Mouse (Mus musculus) cerebellum, adult 11-12 months (tissue): ENCODE results near the gene Retreg2.

Source experiments
- DNase-seq: peaks from one replicate; pipeline ENCODE4 v3.0.0; 2022

Gene Retreg2

DNA sequence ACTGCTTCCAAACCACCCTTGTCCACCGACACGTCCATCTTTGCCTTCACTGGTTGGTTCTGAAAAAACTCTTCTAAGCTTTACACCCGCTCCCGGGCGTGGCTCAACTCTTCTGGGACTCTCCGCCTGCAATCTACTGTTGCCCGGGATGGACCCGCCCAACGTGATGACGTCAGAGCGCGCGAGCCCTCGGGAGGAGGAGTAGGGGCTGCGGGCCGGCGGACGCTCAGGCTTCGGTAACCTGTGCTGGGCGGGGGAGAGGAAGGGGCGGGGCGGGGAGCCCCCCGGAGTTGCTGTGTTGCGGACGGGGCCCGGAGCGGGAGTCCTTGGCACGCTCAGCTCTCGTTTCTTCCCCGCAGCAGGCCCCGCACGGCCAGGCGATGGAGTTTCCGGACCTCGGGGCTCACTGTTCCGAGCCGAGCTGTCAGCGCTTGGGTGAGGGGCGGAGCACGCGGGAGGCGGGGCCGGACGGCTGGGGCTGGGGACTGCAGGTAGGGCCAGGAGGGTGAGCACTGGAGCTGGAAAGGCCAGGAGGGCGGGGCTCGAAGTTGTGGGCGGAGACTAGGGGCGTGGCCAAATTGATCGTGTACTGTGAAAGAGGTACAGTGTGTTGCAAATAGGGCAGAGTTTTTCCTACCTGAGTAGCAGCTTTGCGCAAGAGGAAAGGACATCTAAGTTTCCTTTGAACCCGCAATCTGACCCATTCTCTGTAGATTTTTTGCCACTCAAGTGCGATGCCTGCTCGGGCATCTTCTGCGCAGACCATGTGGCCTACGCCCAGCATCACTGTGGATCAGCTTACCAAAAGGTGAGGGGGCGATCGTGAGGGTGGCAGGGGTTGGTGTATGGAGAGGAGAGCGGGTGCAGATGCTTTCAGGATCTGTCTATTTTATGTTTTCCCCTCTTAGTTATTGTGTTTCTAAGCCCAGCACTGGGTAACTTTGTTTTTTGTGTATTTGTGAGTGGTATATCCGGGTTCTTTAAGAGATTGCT lies 26.2 kb downstream of the Retreg2 start, which contains the start of gene Zfand2b:
TSS of gene Zfand2b (plus strand) at position 175 of the 993 bp plus-strand sequence.
- DNase-seq = peak; percentile 96

DNA sequence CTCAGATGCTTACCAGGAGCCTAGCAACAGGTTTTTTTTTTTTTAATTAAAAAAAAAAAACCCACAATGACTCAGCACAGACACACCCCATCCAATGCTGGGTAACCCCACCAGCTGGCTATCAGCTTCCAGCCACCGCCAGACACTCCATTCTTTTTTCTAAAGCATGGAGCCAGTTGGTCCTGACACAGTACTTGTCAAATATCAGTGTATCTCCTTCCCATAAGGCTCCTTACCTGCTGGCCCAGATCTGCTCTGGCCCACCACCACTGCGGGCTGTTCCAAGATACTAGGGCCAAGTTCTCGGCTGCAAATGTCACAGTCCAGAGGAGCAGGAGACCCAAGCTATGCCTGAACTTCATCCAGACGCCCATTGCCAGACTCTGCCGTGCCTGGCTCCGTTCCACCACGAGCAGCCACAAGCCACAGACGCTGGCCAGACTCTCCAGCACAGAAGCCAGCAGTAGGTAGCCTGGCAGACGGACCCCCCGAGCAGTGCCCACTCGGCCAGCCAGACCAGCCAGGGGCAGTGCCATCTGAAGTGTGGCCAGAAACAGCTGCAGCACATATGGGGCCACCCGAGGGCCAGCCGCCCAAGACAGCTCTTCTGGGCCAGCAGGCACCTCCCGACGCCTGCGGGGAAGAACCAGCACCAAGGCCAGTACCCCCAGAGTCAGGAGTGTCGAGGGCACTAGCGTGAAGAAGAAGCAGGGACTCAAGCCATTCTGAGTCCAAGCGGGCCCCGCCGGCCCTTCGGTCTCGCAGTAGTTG lies 36.9 kb downstream of the Retreg2 start:
- DNase-seq = peak; percentile 75

DNA sequence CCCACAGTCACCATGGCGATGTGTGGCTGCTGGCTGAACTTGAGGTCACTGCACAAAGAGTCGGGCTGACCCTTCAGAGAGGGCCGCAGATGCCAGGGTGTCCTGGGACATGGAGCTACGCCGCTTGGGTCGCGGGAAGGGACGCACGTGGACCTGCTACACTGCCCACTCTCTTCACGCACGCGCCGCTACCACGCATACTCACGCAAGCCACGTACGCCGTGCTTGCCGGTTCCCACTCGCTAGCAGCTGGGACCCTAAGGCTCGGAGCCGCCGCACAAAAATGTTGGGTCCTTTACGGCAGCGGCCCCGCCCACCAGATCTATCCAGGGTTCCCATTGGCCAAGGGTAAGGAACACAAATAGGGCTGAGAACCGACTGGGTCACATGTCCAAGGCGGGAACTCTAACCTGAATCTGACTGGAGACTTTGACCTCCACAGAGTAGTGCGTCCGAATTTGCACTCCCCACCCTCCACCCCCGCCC lies 37.6 kb downstream of the Retreg2 start, which contains the start of gene Abcb6:
TSS of gene Abcb6 (minus strand) at position 288 of the 486 bp plus-strand sequence.
- peak; percentile 89 for DNase-seq

DNA sequence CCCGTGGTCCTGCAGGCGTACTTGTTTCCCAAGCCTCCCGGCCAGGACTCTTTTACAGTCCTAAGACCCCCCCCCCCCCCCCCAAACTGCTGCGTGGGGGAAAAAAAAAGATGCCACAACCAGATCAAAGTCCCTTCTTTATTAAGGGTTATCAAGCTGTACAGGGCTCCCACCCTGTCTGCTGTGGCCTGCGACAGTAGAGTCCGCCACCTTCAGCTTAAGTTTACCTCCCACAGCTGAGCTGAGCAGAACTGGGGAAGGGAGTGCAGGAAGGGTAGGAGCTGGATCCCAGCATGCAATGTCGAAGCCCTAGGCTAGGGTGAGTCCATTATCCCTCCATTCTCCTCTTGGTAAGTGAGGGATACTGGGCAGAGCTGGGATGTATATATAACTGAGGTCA lies 38.2 kb downstream of the Retreg2 start:
- DNase-seq = no peak

DNA sequence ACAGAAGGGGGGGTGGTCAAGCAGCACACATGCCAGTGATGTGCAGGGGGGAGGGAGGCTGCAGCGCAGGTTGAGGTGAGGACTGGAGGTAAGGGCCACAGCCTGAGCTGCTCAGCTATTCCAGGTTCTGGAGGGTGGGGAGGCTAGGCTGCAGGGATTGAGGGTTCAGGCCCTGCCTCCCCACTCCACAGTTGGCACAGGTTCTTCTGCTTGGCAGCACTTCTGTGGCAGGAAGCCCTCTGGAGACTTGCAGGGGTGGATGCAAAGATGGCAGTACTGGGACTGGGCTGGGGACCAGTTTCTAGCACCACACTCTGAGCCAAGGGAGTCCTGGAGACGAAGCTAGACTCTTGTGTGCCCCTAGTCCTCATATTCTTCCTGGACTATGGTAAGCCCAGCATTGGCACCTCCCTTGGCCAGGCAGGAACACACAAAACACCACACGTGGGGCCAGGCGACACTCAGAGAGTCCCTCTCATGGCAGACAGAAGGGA lies 38.8 kb downstream of the Retreg2 start:
- DNase-seq = peak; percentile 52

DNA sequence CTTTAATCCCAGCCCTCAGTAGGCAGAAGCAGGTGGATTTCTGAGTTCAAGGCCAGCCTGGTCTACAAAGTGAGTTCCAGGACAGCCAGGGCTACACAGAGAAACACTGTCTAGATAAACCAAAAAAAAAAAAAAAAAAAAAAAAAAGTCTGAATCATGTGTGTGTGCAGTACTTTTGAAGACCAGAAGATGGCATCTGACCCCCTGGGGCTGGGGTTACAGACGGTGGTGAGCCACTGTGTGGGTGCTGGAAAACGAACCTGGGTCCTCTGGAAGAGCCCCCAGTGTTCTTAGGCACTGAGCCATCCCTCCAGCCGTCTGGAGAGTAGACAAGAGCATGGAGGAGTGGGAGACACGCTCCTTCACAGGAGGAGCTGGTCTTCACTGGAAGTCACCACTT lies 39.6 kb downstream of the Retreg2 start:
- DNase-seq = no peak

DNA sequence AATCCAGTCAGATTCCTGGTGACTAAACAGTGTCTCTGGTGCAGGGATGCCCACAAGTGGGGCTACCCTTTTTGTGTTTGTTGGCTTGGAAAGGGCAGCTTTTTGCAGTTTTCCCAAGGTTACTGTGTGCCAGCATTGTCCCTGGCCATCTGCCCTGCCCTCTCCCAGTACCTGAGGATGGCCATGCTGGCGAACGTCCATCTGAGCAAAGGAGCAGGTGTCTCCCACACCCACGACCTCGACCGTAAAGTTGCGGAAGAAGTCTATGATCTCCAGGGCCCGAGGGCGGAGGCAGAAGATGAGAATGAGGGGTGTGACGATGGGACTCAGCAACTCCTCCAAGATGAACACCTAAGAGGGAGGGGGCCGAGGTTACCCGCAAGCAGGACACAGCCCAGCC lies 42.9 kb downstream of the Retreg2 start:
- peak; percentile 51 for DNase-seq

DNA sequence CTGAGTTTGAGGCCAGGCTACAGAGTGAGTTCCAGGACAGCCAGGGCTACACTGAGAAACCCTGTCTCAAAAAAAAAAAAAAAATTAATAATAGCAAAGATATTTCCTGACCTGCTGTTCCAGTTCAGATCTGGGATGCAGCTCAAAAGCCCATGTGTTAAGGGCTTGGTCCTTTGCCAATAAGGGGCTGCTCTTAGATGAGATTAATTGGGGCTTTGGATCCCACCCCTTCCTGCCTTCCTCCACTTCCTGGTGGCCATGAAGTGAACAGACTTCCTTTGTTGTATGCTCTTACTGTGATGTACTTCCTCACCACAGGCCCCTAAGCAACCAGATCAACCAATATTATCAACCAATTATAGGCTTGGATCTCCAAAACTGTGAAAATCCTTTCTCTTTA lies 44.5 kb downstream of the Retreg2 start:
- no peak for DNase-seq

DNA sequence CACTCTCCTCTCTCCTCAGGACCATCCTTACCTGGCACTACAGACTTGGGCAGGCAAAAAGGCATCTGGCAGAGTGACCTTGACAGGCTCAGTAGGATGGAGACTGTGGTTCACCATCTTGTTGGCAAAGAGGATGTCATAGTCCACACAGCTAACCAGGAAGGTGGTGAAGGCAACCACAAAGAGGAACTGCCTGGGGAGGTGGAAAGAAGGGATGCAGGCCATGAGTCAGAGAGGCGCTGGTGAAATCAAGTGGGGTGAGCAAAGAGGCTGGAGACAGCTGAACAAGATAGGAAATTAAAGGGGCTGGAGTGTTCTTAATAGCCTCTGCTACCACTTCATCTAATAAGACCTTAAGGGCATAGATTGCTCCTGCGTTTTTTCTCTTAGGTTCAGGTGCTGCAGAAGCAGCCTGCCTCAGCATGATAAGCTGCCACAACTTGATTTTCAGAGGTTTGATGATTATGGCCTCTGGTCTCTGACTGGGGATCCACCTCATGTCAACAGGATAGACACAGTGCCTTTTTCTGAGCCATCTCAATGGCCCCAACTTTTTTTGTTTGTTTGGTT lies 45.4 kb downstream of the Retreg2 start:
- DNase-seq = no peak

DNA sequence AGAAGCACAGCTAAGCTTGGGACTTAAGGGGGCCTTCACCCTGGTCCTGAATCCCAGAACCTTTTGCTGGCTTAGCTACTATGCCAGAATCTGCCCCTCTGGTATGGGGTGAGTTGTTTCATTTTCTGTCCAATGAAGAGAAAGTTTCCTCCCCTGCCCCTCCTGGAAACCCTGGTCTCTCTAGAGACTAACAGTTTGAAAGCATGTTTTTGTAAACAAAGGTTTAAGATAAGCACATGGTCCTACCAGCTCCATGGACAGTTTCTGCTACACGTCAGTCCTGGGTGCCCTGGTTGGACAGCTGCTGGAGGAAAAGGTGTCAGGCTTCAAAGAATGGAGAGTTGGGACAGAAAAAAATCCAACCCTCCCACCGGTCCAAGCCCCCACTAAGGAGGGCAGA lies 48.0 kb downstream of the Retreg2 start:
- no peak for DNase-seq

DNA sequence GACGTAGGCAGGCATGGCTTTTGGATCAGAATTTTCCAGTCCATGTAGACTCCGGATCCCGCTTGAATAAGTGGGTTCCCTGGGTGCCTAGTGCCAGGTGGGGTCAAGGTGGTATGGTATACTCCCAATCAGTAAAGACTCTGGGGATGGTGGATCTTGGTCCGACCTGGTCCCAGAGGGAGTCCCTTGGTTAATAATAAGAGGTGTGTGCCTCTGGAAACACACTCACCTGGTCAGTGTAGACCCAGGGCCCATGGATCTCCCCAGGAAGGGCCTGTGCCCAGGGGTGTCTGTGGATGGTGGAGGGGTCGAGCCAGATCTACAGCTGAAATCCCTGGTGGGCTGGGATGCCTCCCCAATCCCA lies 48.7 kb downstream of the Retreg2 start:
- no peak for DNase-seq

DNA sequence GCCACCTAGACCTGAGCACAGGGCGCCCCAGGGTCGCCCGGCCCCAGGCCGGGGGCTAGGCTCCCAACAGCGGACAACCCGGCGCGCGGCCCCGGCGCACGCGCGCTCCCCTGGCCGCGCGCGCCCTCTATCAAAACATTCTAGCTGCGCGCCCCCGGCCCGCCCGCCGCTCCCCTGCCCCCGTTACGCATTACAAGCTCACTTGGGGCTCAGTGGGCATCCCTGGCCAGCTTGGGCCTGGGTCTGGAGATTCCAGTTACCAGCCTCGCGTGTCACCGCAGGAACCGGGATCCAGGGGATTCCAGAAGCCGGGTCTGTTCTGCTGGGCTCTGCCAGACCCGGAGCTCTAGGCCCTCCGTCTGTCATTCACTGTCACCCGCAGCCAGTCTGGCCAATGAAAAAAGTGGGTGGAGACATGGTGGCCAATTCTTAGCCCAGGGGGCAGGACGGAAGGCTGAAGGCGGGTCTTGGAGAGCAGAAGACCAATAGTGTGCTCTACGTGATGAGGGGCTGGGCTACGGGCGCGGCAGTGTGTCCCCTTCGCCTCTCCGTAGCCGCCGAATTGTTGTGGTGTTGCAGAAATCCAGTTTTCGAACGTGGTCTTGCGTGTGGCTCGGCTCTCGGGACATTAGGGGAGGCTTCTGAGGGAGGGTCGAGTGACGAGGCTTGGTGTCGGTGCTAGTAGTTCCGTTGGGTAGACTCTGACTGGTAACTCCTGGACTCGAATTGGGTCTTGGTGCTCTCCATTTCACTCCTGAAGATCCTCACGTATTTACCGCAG lies 49.2 kb downstream of the Retreg2 start, which contains the start of the genes Ankzf1 and Atg9a:
TSS of gene Ankzf1 (plus strand) at position 530 of the 781 bp plus-strand sequence.
TSS of gene Atg9a (minus strand) at position 575 of the 781 bp plus-strand sequence.
- peak; percentile 99 for DNase-seq

DNA sequence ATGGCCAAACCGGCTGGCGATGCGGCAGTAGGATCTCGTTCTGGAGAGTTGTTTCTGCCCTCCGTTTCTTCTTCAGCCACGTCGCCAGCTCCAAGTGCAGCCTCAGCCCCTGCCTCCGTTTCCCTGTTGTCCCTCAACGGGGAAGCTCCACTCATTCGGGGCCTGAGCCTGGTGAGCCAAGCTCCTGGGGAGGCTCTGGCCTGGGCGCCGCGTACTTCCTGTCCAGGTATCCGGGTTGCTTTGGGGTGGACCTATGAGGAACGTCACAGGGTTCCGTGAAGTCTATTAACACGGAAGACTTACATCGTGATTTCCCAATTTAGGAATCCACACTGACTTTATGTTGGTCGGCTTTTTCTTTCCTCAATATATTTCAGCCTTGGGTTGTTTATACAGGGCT lies 49.9 kb downstream of the Retreg2 start:
- peak; percentile 52 for DNase-seq
